Mouse (Mus musculus) liver, embryonic 18 days (tissue): ENCODE results near the gene Maf. TPM values are rescaled to one million over a fixed set of nuclear protein-coding genes. Genes with fewer than 3 reads are reported as not detected.

Source experiments
- polyA plus RNA-seq: library from polyadenylated mRNA; depleted of rRNA; stranded (reverse); fragments of >200 nt; gene quantifications from 2 replicates; pipeline ENCODE4 v1.2.3, GENCODE M21; 2012; rRNA removed

Maf gene
- polyA plus RNA-seq = 5.4 and 6.6 TPM in 2 replicates

DNA sequence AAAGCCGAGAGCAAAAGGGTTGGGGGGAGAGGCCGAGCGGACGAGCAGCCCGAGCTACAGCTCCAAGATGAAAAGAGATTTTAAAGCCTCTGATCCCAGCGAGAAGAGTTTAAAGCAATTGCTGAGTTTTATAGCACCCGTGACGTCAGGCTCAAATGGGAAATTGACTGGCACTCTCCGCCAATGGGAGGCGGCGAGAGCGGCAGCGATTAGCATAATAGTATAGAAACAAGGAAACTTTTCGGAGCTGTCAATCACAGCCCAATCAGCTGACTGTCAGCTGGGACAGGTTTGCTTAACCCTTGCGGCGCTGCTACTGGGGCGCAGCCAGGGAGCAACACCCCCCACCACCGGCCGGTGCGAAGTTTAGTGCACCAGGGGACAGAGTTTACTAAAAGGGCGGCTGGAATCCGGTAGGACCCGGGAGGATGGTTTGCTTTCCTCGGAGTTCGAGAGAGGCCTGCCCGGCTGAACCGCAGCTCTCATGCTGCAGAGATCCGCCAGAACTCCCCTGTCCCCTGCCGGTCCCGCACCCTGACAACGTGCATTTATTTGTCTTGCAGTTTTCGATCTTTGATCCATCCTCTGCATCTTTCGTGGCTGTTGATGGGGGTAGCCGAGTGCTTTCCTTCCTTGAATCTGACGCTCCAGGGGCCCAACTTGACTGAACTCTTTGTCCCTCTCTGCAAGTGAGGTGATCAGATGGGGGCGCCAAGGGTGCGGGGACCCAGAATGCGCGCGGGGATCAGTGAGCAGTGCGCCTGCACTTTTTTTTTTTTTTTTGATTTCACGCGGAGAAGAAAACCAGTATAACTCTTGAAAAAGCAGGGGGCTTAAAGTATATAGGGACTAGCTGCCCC lies at the start of gene Maf:
TSS of gene Maf (minus strand) at position 64 of the 860 bp plus-strand sequence.

